Mouse (Mus musculus): ENCODE data around the gene Grtp1. TPM values are rescaled to one million over a fixed set of nuclear protein-coding genes. Genes with fewer than 3 reads are reported as not detected.
"Not testable (repeated sequence)": the region's sequence is repeated elsewhere in the genome, so short reads cannot be mapped to it uniquely, and the experiment has no call there.

Gene Grtp1
- polyA plus RNA-seq, 1 experiment from 2014 or later, result 13.8 TPM

GRCm38 (mm10) chr8:13148476-13148875, 51.9 kb downstream of the Grtp1 start:
- WGBS (ENCODE audit: insufficient replicate concordance), result 78% methylated on average over 2 of the region's 2 CpGs

GRCm38 (mm10) chr8:13141681-13142080, 58.7 kb downstream of the Grtp1 start:
- no peak overlapping the region for H3K9ac ChIP-seq
- H3K27me3 ChIP-seq (replicated peaks), result no peaks in the 10 kb centered on the region
- H3K4me1 ChIP-seq, result no peaks in the 10 kb centered on the region
- peaks cover 98% of the 10 kb centered on the region for H3K36me3 ChIP-seq
- no peaks in the 10 kb centered on the region for H3K9me3 ChIP-seq (replicated peaks)
- H3K27ac ChIP-seq, result no peak overlapping the region
- WGBS (ENCODE audit: insufficient replicate concordance), result 86% methylated on average over 5 of the region's 5 CpGs
- no peak overlapping the region for H3K4me3 ChIP-seq
- no peak for ATAC-seq
- H3K4me2 ChIP-seq, result no peak overlapping the region

More at GRCm38 (mm10) chr8:13148476-13148875, 51.9 kb downstream of the Grtp1 start:
- H3K9me3 ChIP-seq (replicated peaks), result no peaks in the 10 kb centered on the region
- H3K27me3 ChIP-seq (replicated peaks), result no peaks in the 10 kb centered on the region
- no peak overlapping the region for H3K4me3 ChIP-seq
- no peak overlapping the region for H3K4me2 ChIP-seq
- peaks cover 63% of the 10 kb centered on the region for H3K36me3 ChIP-seq
- H3K4me1 ChIP-seq, result no peaks in the 10 kb centered on the region
- H3K9ac ChIP-seq, result no peak overlapping the region
- no peak for ATAC-seq
- H3K27ac ChIP-seq, result no peak overlapping the region

GRCm38 (mm10) chr8:13139641-13140182, 60.7 kb downstream of the Grtp1 start:
- Histone ChIP-seq H3K4me1 (no peaks in the 10 kb centered on the region), H3K4me3 (no peak overlapping the region), H3K9ac (no peak overlapping the region), H3K9me3 (replicated peaks) (no peaks in the 10 kb centered on the region), H3K27ac (no peak overlapping the region), H3K27me3 (replicated peaks) (no peaks in the 10 kb centered on the region), H3K36me3 (peaks cover 98% of the 10 kb centered on the region), H3K4me2 (no peak overlapping the region)
- no peak for ATAC-seq
- WGBS (ENCODE audit: insufficient replicate concordance), result 85% methylated on average over 6 of the region's 6 CpGs

- not testable (repeated sequence) for H3K4me2 ChIP-seq; H3K9ac ChIP-seq; ATAC-seq; H3K27ac ChIP-seq; H3K4me3 ChIP-seq; H3K9me3 ChIP-seq (replicated peaks); H3K27me3 ChIP-seq (replicated peaks); H3K4me1 ChIP-seq
- peaks cover 98% of the 10 kb centered on the region for H3K36me3 ChIP-seq
- 52% methylated on average over 9 of the region's 9 CpGs for WGBS (ENCODE audit: insufficient replicate concordance)
These were observed 68.2 kb downstream of the Grtp1 start for GRCm38 (mm10) chr8:13132220-13132619.

GRCm38 (mm10) chr8:13124897-13125296, 75.5 kb downstream of the Grtp1 start:
- Histone ChIP-seq H3K4me1 (peaks cover 41% of the 10 kb centered on the region), H3K9me3 (replicated peaks) (no peaks in the 10 kb centered on the region), H3K27ac (no peak overlapping the region), H3K4me2 (no peak overlapping the region), H3K27me3 (replicated peaks) (no peaks in the 10 kb centered on the region), H3K9ac (no peak overlapping the region), H3K4me3 (no peak overlapping the region), H3K36me3 (peaks cover 95% of the 10 kb centered on the region)
- WGBS (ENCODE audit: insufficient replicate concordance), result 80% methylated on average over 8 of the region's 8 CpGs
- ATAC-seq, result no peak

- H3K4me1 ChIP-seq, result peaks cover 59% of the 10 kb centered on the region
- peak overlapping the region; percentile 80 for H3K27ac ChIP-seq
- ATAC-seq, result peak; percentile 53
- peak overlapping the region; percentile 15 for H3K4me2 ChIP-seq
- WGBS (ENCODE audit: insufficient replicate concordance), result 29% methylated on average over 7 of the region's 7 CpGs
- no peak overlapping the region for H3K4me3 ChIP-seq
- H3K27me3 ChIP-seq (replicated peaks), result no peaks in the 10 kb centered on the region
- H3K9ac ChIP-seq, result no peak overlapping the region; the same call in 1 of the 2 replicates
- peaks cover 95% of the 10 kb centered on the region for H3K36me3 ChIP-seq
- H3K9me3 ChIP-seq (replicated peaks), result no peaks in the 10 kb centered on the region
These were observed 77.5 kb downstream of the Grtp1 start for GRCm38 (mm10) chr8:13122887-13123421.

MicroRNAs encoded within 50 kb of the gene (microRNA counts, 519-probe panel; counts per million panel counts)
- microRNA mmu-miR-1968, result 582 counts per million, percentile 70 among the panel's probes with 10 or more counts

Small RNA genes within 50 kb of the gene (microRNA-seq; reads per million reads assigned to microRNA genes)
- 31.6 reads per million, percentile 37 among the genes with 10 or more reads in this experiment for gene Mir1968
- gene Mir7065, result not detected

Other genes with a start within 250 kb of the Grtp1 start
- 4.4 and 5.2 TPM in 2 replicates for gene F7, start 174.6 kb downstream of the Grtp1 start, polyA plus RNA-seq (2016; fragmentation: Nextera tagmentation; extraction: Ambion mirVana)
- 57.0 and 62.6 TPM in 2 replicates for gene F10, start 163.3 kb downstream of the Grtp1 start, polyA plus RNA-seq (2016; fragmentation: Nextera tagmentation; extraction: Ambion mirVana)
- 14.6 and 15.1 TPM in 2 replicates for gene Proz, start 139.7 kb downstream of the Grtp1 start, polyA plus RNA-seq (2016; fragmentation: Nextera tagmentation; extraction: Ambion mirVana)
- gene Pcid2, start 95.2 kb downstream of the Grtp1 start, polyA plus RNA-seq (2016; fragmentation: Nextera tagmentation; extraction: Ambion mirVana), result 25.6 and 28.1 TPM in 2 replicates
- 97.6 and 98.2 TPM in 2 replicates for gene Cul4a, start 95.0 kb downstream of the Grtp1 start, polyA plus RNA-seq (2016; fragmentation: Nextera tagmentation; extraction: Ambion mirVana)
- 199 and 203 TPM in 2 replicates for gene Lamp1, start 41.5 kb downstream of the Grtp1 start, polyA plus RNA-seq (2016; fragmentation: Nextera tagmentation; extraction: Ambion mirVana)
- not detected in 2 replicates for gene Adprhl1, start 53.5 kb upstream of the Grtp1 start, polyA plus RNA-seq (2016; fragmentation: Nextera tagmentation; extraction: Ambion mirVana)
- 14.3 and 14.4 TPM in 2 replicates for gene Dcun1d2, start 87.5 kb upstream of the Grtp1 start, polyA plus RNA-seq (2016; fragmentation: Nextera tagmentation; extraction: Ambion mirVana)
- gene Tmco3, start 87.6 kb upstream of the Grtp1 start, polyA plus RNA-seq (2016; fragmentation: Nextera tagmentation; extraction: Ambion mirVana), result 10.1 and 10.6 TPM in 2 replicates
- gene Tfdp1, start 138.1 kb upstream of the Grtp1 start, polyA plus RNA-seq (2016; fragmentation: Nextera tagmentation; extraction: Ambion mirVana), result 172 and 174 TPM in 2 replicates
- not detected in 2 replicates for gene Atp4b, start 196.2 kb upstream of the Grtp1 start, polyA plus RNA-seq (2016; fragmentation: Nextera tagmentation; extraction: Ambion mirVana)
- gene Grk1, start 204.5 kb upstream of the Grtp1 start, polyA plus RNA-seq (2016; fragmentation: Nextera tagmentation; extraction: Ambion mirVana), result not detected in 2 replicates
- gene Tmem255b, start 234.6 kb upstream of the Grtp1 start, polyA plus RNA-seq (2016; fragmentation: Nextera tagmentation; extraction: Ambion mirVana), result not detected in 2 replicates

All from liver, embryonic 12.5 days (tissue).